Mouse (Mus musculus) hindbrain, embryonic 11.5 days (tissue): ENCODE results near the gene Atp8b4. TPM values are rescaled to one million over a fixed set of nuclear protein-coding genes. Genes with fewer than 3 reads are reported as not detected.

Experiments used
- ATAC-seq: fragments of 200-750 bp; cut with Nextera tagmentation; 2 replicates; pipeline ENCODE4 v1.8.0; 2017; ENCODE audit warnings: mild to moderate bottlenecking, moderate TSS enrichment, moderate library complexity; ENCODE audit not compliant: low FRiP score
- DNase-seq: peaks from one replicate; pipeline ENCODE4 v3.0.0-alpha.2; 2015; ENCODE audit warnings: low spot score
- H3K27ac ChIP-seq: fragments of 300-500 bp; sonication (generic); 2 replicates; pipeline ENCODE4 v1.5.1; 2014; ENCODE audit warnings: mild to moderate bottlenecking, low read depth, low read length
- H3K27me3 ChIP-seq: fragments of 300-500 bp; sonication (generic); 2 replicates; pipeline ENCODE4 v1.6.1; 2014; ENCODE audit warnings: mild to moderate bottlenecking, low read length, moderate library complexity, mixed read lengths; ENCODE audit not compliant: control insufficient read depth, insufficient read depth
- H3K36me3 ChIP-seq: fragments of 300-500 bp; sonication (generic); 2 replicates; pipeline ENCODE4 v1.6.1; 2014; ENCODE audit warnings: mild to moderate bottlenecking, low read length, moderate library complexity, mixed read lengths; ENCODE audit not compliant: control insufficient read depth, insufficient read depth
- H3K4me1 ChIP-seq: fragments of 300-500 bp; sonication (generic); replicated peaks from 2 replicates; pipeline ENCODE4 v1.6.1; 2014; ENCODE audit warnings: low read length, mixed read lengths; ENCODE audit not compliant: control insufficient read depth, insufficient read depth
- H3K4me2 ChIP-seq: fragments of 300-500 bp; sonication (generic); replicated peaks from 2 replicates; pipeline ENCODE4 v1.6.1; 2014; ENCODE audit warnings: mild to moderate bottlenecking, low read depth, low read length
- H3K4me3 ChIP-seq: fragments of 300-500 bp; sonication (generic); 2 replicates; pipeline ENCODE4 v1.5.1; 2014; ENCODE audit warnings: low read depth, low read length
- H3K9ac ChIP-seq: fragments of 300-500 bp; sonication (generic); 2 replicates; pipeline ENCODE4 v1.6.1; 2014; ENCODE audit warnings: low read depth, low read length
- H3K9me3 ChIP-seq: fragments of 300-500 bp; sonication (generic); 2 replicates; pipeline ENCODE4 v1.6.1; 2016; ENCODE audit warnings: low read length; ENCODE audit not compliant: control insufficient read depth
- WGBS: fragments of 180-500 bp; shearing (Covaris S2); extraction: QIAGEN DNeasy Blood & Tissue Kit; methylation state at CpG from one replicate; pipeline ENCODE4 v1.1.7; 2014; 5-methylcytosine and 5-hydroxymethylcytosine counted together
- polyA plus RNA-seq: library from polyadenylated mRNA; unstranded; fragments of >200 nt; fragmentation: Nextera tagmentation; extraction: Ambion mirVana; gene quantifications from 2 replicates; pipeline ENCODE4 v1.2.1, GENCODE M21; 2014

Atp8b4 gene
- polyA plus RNA-seq, 1 experiment from 2014 or later: 0.06 TPM

DNA sequence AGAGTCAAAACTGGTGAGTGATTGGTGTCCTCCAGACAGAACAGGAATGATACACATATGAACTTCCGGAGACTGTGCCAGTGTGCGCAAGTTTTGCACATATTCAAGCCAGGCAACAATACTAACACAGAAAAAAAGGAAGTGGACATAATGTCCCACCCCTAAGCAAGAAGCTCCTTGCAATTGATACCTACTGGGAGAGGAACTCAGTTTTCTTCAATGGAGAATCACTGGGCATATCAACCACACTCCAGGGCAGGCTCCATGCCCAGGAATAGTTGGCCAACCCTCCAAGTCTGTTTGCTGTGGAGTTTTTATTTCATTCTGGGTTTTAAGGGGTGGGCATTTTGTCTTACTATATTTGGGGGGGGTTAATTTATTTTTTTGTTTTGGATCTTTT is 145.2 kb downstream of the Atp8b4 start:
- WGBS: 96% methylated on average over 2 of the region's 2 CpGs
- H3K36me3 ChIP-seq: no peaks in the 10 kb centered on the region
- no peaks in the 10 kb centered on the region for H3K27me3 ChIP-seq
- H3K27ac ChIP-seq: no peak overlapping the region
- DNase-seq (no peak), ATAC-seq (no peak)
- no peak overlapping the region for H3K9ac ChIP-seq
- no peak overlapping the region for H3K4me2 ChIP-seq
- H3K9me3 ChIP-seq: no peaks in the 10 kb centered on the region
- no peaks in the 10 kb centered on the region for H3K4me1 ChIP-seq
- H3K4me3 ChIP-seq: no peak overlapping the region

DNA sequence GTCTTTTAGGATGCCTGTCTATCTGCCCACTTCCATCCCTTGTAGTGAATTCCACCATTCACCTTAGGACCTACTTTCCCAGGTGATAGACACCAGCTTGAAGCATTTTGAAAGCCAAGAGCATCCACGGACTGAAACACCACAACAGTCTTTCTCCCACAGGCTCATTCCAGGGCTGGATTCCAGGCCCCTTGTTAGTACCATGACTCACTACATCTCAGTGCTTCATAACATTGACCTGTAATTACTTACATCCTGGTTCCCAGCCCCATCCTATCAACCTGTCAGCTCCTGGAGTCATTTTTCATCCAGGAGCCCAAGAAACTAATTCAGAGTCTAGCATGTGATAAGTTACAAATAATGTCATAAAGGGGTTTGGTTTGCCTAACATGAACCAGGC is 148.7 kb downstream of the Atp8b4 start:
- no peak overlapping the region for H3K4me2 ChIP-seq
- no peaks in the 10 kb centered on the region for H3K4me1 ChIP-seq
- DNase-seq (no peak), ATAC-seq (no peak)
- no peak overlapping the region for H3K27ac ChIP-seq
- 70% methylated on average over 1 of the region's 1 CpGs for WGBS
- H3K9me3 ChIP-seq: no peaks in the 10 kb centered on the region
- no peak overlapping the region for H3K9ac ChIP-seq
- no peaks in the 10 kb centered on the region for H3K36me3 ChIP-seq
- no peaks in the 10 kb centered on the region for H3K27me3 ChIP-seq
- H3K4me3 ChIP-seq: no peak overlapping the region

DNA sequence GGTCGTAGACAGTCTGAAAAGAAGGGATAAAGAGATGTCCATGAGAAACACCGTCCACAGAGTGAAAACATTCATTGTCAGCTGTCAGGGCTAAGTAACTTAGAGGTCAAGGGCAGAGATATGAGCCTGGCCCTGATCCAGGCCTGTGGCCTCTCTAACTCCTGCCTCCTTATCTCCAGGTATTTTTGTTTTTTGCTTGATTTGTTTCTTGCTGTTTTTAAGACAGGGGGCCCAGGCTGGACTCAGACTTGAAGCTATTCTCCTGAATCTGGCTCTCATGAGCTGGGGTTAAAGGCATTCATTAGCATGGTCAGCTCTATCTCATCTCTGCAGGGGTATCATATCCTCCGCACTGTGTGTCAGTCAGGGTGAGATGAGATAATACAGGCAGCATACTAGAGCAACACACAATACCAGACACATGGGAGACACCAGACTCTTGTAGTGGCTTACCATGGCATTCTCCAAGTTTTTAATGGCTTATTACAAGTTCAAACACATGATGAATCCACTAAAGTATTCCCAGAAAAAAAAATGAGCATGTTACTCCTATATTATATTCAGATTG is 157.4 kb downstream of the Atp8b4 start:
- no peak for DNase-seq
- Histone ChIP-seq H3K9me3 (no peaks in the 10 kb centered on the region), H3K36me3 (no peaks in the 10 kb centered on the region), H3K4me3 (no peak overlapping the region), H3K4me1 (no peaks in the 10 kb centered on the region), H3K27ac (no peak overlapping the region), H3K27me3 (no peaks in the 10 kb centered on the region), H3K9ac (no peak overlapping the region), H3K4me2 (no peak overlapping the region)
- 85% methylated on average over 3 of the region's 3 CpGs for WGBS
- ATAC-seq: no peak

DNA sequence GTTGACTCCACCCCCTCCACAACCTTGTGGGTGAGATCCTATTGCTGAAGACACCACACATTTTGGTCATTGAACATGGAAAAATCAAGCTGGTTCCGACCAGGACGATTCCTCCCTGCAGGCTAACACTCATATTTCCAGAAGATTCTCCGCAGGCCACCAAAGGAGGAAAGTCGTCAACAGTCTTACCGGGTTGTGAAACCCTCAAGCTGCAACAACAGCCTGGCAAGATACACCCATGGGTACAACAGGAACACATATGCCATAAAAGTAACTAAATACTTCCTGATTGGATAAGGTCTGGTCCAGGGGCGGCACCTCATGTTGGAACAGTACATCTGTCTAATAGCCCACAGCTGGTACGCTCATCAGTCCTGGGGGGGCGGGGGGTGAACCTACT is 159.0 kb downstream of the Atp8b4 start:
- H3K27me3 ChIP-seq: no peaks in the 10 kb centered on the region

DNA sequence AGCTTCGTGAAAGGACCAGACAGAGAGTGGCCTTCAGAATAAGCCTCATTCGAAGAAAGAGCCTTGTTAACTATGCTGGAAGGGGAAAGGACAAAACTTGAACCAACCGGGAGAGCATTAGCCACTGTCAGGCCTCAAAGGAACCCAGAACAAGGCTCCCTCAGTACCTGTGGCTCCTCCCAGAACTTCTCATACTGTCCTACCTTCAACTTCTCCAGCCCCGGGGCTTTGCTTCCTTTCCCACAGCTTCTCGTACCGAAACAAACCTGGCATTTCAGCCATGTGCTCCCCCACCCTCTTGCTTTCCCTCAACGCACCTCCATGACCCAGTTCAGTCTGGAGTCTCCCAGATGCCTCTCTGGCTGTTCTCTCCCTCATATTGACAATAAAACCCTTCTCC is 160.3 kb downstream of the Atp8b4 start:
- WGBS: 84% methylated on average over 7 of the region's 7 CpGs
- Histone ChIP-seq H3K9ac (no peak overlapping the region), H3K4me3 (no peak overlapping the region), H3K4me1 (no peaks in the 10 kb centered on the region), H3K36me3 (no peaks in the 10 kb centered on the region), H3K27ac (no peak overlapping the region), H3K27me3 (no peaks in the 10 kb centered on the region), H3K9me3 (no peaks in the 10 kb centered on the region), H3K4me2 (no peak overlapping the region)
- no peak for ATAC-seq
- DNase-seq: no peak

More for the DNA sequence above, 159.0 kb downstream of the Atp8b4 start:
- Histone ChIP-seq H3K36me3 (no peaks in the 10 kb centered on the region), H3K4me1 (no peaks in the 10 kb centered on the region), H3K27ac (no peak overlapping the region), H3K9me3 (no peaks in the 10 kb centered on the region), H3K9ac (no peak overlapping the region), H3K4me2 (no peak overlapping the region), H3K4me3 (no peak overlapping the region)
- WGBS: 88% methylated on average over 8 of the region's 8 CpGs
- DNase-seq (no peak), ATAC-seq (no peak)

DNA sequence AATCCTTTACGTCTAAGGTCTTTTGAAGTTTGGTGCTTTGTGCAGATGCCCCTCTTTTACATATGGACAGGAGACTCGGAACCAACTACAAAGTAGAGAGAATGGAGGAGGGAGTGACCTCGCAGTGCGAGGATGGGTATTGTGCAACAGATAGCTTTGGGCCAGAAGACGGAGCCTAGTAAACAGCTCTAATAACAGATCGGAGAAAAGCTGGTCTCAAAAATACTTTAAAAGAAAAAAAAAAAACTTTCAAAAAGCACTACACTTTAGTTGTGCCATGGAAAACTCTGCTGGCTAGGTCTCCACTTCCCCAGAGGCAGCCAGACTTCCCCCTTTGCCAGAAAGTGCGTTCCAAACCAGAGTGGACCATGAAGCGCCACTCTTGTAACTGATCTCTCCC is 161.0 kb downstream of the Atp8b4 start:
- DNase-seq: no peak
- Histone ChIP-seq H3K27ac (no peak overlapping the region), H3K4me3 (no peak overlapping the region), H3K4me1 (no peaks in the 10 kb centered on the region), H3K9me3 (no peaks in the 10 kb centered on the region), H3K4me2 (no peak overlapping the region), H3K9ac (no peak overlapping the region), H3K27me3 (no peaks in the 10 kb centered on the region), H3K36me3 (no peaks in the 10 kb centered on the region)
- WGBS: 81% methylated on average over 8 of the region's 8 CpGs
- no peak for ATAC-seq

DNA sequence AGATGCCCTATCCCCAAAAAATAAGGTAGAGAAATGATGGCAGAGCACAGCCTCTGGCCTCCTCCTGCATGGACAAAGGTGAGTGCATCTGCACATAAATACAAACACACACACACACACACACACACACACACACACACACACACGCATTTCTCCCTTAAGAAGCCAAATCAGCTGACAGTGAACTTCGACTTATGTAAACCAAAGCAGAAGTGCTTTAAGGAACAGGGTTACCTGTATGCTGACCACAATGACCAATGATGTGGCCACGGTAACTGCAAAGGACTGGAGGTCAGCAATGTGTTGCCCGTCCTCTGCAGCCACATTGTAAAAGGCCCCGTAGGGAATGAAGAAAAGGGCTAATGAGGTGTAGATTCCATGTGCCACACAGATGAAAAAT is 163.3 kb downstream of the Atp8b4 start:
- ATAC-seq (no peak), DNase-seq (no peak)
- no peaks in the 10 kb centered on the region for H3K27me3 ChIP-seq
- no peak overlapping the region for H3K27ac ChIP-seq
- no peak overlapping the region for H3K4me3 ChIP-seq
- H3K36me3 ChIP-seq: no peaks in the 10 kb centered on the region
- H3K4me1 ChIP-seq: no peaks in the 10 kb centered on the region
- WGBS: 75% methylated on average over 5 of the region's 5 CpGs
- H3K9ac ChIP-seq: no peak overlapping the region
- H3K4me2 ChIP-seq: no peak overlapping the region
- no peaks in the 10 kb centered on the region for H3K9me3 ChIP-seq

DNA sequence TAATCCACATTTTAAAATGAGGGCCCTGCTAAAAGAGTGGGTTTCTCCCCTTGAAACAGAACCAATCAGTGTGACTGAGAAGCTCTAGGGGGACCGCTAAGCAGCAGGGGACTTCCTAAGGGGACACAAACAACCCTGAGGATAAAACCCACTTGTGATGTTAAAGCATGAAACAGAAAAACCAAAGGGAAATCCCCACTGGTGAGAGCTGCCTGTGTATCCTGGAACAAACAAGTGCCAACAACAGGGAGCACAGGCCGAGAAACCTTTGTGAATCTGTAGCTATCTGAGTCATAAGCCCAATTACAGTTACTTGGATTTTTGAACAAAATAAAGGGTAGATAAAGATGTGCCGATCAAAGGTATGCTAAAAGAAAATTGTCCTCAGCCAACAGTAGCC is 168.7 kb downstream of the Atp8b4 start:
- no peak overlapping the region for H3K4me3 ChIP-seq
- H3K27ac ChIP-seq: no peak overlapping the region
- H3K9ac ChIP-seq: no peak overlapping the region
- no peaks in the 10 kb centered on the region for H3K9me3 ChIP-seq
- no peak overlapping the region for H3K4me2 ChIP-seq
- ATAC-seq (no peak), DNase-seq (no peak)
- H3K27me3 ChIP-seq: no peaks in the 10 kb centered on the region
- 88% methylated on average over 3 of the region's 3 CpGs for WGBS
- H3K4me1 ChIP-seq: no peaks in the 10 kb centered on the region
- H3K36me3 ChIP-seq: no peaks in the 10 kb centered on the region

DNA sequence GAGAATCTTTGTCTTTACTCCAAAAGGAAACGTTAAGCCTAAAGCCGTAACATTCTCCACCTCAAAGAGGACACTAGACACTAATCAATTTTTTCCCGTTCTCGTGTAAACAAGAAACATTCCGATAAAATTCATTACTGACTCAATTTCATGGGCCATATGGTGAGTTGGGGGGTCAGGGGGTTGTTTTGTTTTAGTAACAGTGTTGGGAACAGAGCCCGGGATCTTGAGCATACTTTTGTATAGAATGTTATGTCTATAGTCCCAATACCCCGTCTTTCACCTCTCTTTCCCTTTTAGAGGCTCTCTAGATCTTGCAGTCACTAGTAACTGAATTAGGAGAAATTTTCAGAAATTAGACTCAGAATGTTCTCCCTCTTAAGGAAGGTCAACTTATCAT is 177.3 kb downstream of the Atp8b4 start:
- Histone ChIP-seq H3K4me1 (no peaks in the 10 kb centered on the region), H3K36me3 (no peaks in the 10 kb centered on the region), H3K9me3 (no peaks in the 10 kb centered on the region), H3K4me2 (no peak overlapping the region), H3K27ac (no peak overlapping the region), H3K27me3 (no peaks in the 10 kb centered on the region), H3K9ac (no peak overlapping the region), H3K4me3 (no peak overlapping the region)
- ATAC-seq (no peak), DNase-seq (no peak)
- WGBS: 89% methylated on average over 7 of the region's 7 CpGs
